Mouse (Mus musculus) lung, postnatal 0 days (tissue): Measurements from ENCODE around the gene Zfp691.
A peak's percentile ranks its signal among the peaks of the same experiment; 100 is the strongest.

ENCODE experiments used
- CTCF ChIP-seq: IDR thresholded peaks from 2 replicates; pipeline ENCODE4 v1.5.1; 2016; ENCODE audit warnings: antibody characterized with exemption, mild to moderate bottlenecking
- EP300 ChIP-seq: IDR thresholded peaks from 2 replicates; pipeline ENCODE4 v1.6.1; 2016; ENCODE audit warnings: antibody characterized with exemption, mild to moderate bottlenecking, control low read depth

- TF ChIP-seq CTCF (no peak), EP300 (peak; percentile 98)
These were observed 16.1 kb downstream of the Zfp691 start for GRCm38 (mm10) chr4:119157891-119158290.
